Mouse (Mus musculus): ENCODE data around the gene Mapk8ip2. TPM values are rescaled to one million over a fixed set of nuclear protein-coding genes. Genes with fewer than 3 reads are reported as not detected.

The Mapk8ip2 gene
- polyA plus RNA-seq, 1 experiment from 2014 or later, result 62.8 TPM

GRCm38 (mm10) chr15:89462176-89462575 is 8.5 kb downstream of the Mapk8ip2 start:
- H3K4me1 ChIP-seq (replicated peaks; ENCODE audit: control insufficient read depth, insufficient read depth, low read length), result no peaks in the 10 kb centered on the region
- H3K27me3 ChIP-seq (ENCODE audit: control insufficient read depth, insufficient read depth, low read length), result no peaks in the 10 kb centered on the region
- DNase-seq (ENCODE audit: low spot score) (no peak), ATAC-seq (ENCODE audit: low FRiP score) (no peak)
- H3K9ac ChIP-seq, result no peak overlapping the region
- H3K4me3 ChIP-seq (replicated peaks; ENCODE audit: low read length), result no peak overlapping the region
- 81% methylated on average over 7 of the region's 7 CpGs for WGBS
- no peak overlapping the region for H3K27ac ChIP-seq
- peaks cover 73% of the 10 kb centered on the region for H3K36me3 ChIP-seq (replicated peaks; ENCODE audit: control insufficient read depth, insufficient read depth)
- no peaks in the 10 kb centered on the region for H3K9me3 ChIP-seq (ENCODE audit: control insufficient read depth, low read length)
- H3K4me2 ChIP-seq (replicated peaks), result no peak overlapping the region

GRCm38 (mm10) chr15:89463334-89464235 is 9.9 kb downstream of the Mapk8ip2 start:
- H3K36me3 ChIP-seq (replicated peaks; ENCODE audit: control insufficient read depth, insufficient read depth), result peaks cover 59% of the 10 kb centered on the region
- DNase-seq (ENCODE audit: low spot score), result no peak

GRCm38 (mm10) chr15:89465052-89465451 is 11.3 kb downstream of the Mapk8ip2 start:
- Histone ChIP-seq H3K9ac (no peak overlapping the region), H3K4me3 (replicated peaks; ENCODE audit: low read length) (no peak overlapping the region), H3K27ac (no peak overlapping the region), H3K4me2 (replicated peaks) (no peak overlapping the region), H3K36me3 (replicated peaks; ENCODE audit: control insufficient read depth, insufficient read depth) (peaks cover 46% of the 10 kb centered on the region), H3K4me1 (replicated peaks; ENCODE audit: control insufficient read depth, insufficient read depth, low read length) (no peaks in the 10 kb centered on the region), H3K27me3 (ENCODE audit: control insufficient read depth, insufficient read depth, low read length) (no peaks in the 10 kb centered on the region), H3K9me3 (ENCODE audit: control insufficient read depth, low read length) (no peaks in the 10 kb centered on the region)
- 7% methylated on average over 1 of the region's 1 CpGs for WGBS
- ATAC-seq (ENCODE audit: low FRiP score) (peak; percentile 44; the same call in 1 of the 2 replicates), DNase-seq (ENCODE audit: low spot score) (peak; percentile 42)

More at GRCm38 (mm10) chr15:89463334-89464235, 9.9 kb downstream of the Mapk8ip2 start:
- no peaks in the 10 kb centered on the region for H3K27me3 ChIP-seq (ENCODE audit: control insufficient read depth, insufficient read depth, low read length)
- H3K27ac ChIP-seq, result no peak overlapping the region
- 70% methylated on average over 5 of the region's 5 CpGs for WGBS
- no peak overlapping the region for H3K9ac ChIP-seq
- H3K4me3 ChIP-seq (replicated peaks; ENCODE audit: low read length), result no peak overlapping the region
- no peak for ATAC-seq (ENCODE audit: low FRiP score)
- H3K9me3 ChIP-seq (ENCODE audit: control insufficient read depth, low read length), result no peaks in the 10 kb centered on the region
- H3K4me2 ChIP-seq (replicated peaks), result no peak overlapping the region
- no peaks in the 10 kb centered on the region for H3K4me1 ChIP-seq (replicated peaks; ENCODE audit: control insufficient read depth, insufficient read depth, low read length)

- Histone ChIP-seq H3K9me3 (ENCODE audit: control insufficient read depth, low read length) (no peaks in the 10 kb centered on the region), H3K27me3 (ENCODE audit: control insufficient read depth, insufficient read depth, low read length) (no peaks in the 10 kb centered on the region), H3K4me3 (replicated peaks; ENCODE audit: low read length) (no peak overlapping the region), H3K9ac (no peak overlapping the region), H3K4me1 (replicated peaks; ENCODE audit: control insufficient read depth, insufficient read depth, low read length) (no peaks in the 10 kb centered on the region), H3K4me2 (replicated peaks) (no peak overlapping the region), H3K36me3 (replicated peaks; ENCODE audit: control insufficient read depth, insufficient read depth) (peaks cover 10% of the 10 kb centered on the region), H3K27ac (no peak overlapping the region)
- DNase-seq (ENCODE audit: low spot score) (peak; percentile 63), ATAC-seq (ENCODE audit: low FRiP score) (no peak)
- 34% methylated on average over 2 of the region's 2 CpGs for WGBS
These were observed 14.9 kb downstream of the Mapk8ip2 start for GRCm38 (mm10) chr15:89468577-89468976.

- 85% methylated on average over 4 of the region's 4 CpGs for WGBS
- H3K4me2 ChIP-seq (replicated peaks), result no peak overlapping the region
- H3K4me1 ChIP-seq (replicated peaks; ENCODE audit: control insufficient read depth, insufficient read depth, low read length), result peaks cover 10% of the 10 kb centered on the region
- ATAC-seq (ENCODE audit: low FRiP score), result no peak
- H3K36me3 ChIP-seq (replicated peaks; ENCODE audit: control insufficient read depth, insufficient read depth), result no peaks in the 10 kb centered on the region
- H3K27me3 ChIP-seq (ENCODE audit: control insufficient read depth, insufficient read depth, low read length), result no peaks in the 10 kb centered on the region
- no peak overlapping the region for H3K27ac ChIP-seq
- H3K9ac ChIP-seq, result no peak overlapping the region
- no peak for DNase-seq (ENCODE audit: low spot score)
- H3K9me3 ChIP-seq (ENCODE audit: control insufficient read depth, low read length), result no peaks in the 10 kb centered on the region
- H3K4me3 ChIP-seq (replicated peaks; ENCODE audit: low read length), result no peak overlapping the region
These were observed 17.8 kb downstream of the Mapk8ip2 start for GRCm38 (mm10) chr15:89471476-89471875.

- no peaks in the 10 kb centered on the region for H3K9me3 ChIP-seq (ENCODE audit: control insufficient read depth, low read length)
- H3K4me2 ChIP-seq (replicated peaks), result no peak overlapping the region
- H3K36me3 ChIP-seq (replicated peaks; ENCODE audit: control insufficient read depth, insufficient read depth), result no peaks in the 10 kb centered on the region
- no peaks in the 10 kb centered on the region for H3K27me3 ChIP-seq (ENCODE audit: control insufficient read depth, insufficient read depth, low read length)
- peaks cover 21% of the 10 kb centered on the region for H3K4me1 ChIP-seq (replicated peaks; ENCODE audit: control insufficient read depth, insufficient read depth, low read length)
- H3K27ac ChIP-seq, result no peak overlapping the region
- 87% methylated on average over 9 of the region's 9 CpGs for WGBS
- DNase-seq (ENCODE audit: low spot score) (no peak), ATAC-seq (ENCODE audit: low FRiP score) (no peak)
- H3K4me3 ChIP-seq (replicated peaks; ENCODE audit: low read length), result no peak overlapping the region
- H3K9ac ChIP-seq, result no peak overlapping the region
These were observed 19.7 kb downstream of the Mapk8ip2 start for GRCm38 (mm10) chr15:89473370-89473769.

GRCm38 (mm10) chr15:89473921-89474320 is 20.2 kb downstream of the Mapk8ip2 start:
- H3K9me3 ChIP-seq (ENCODE audit: control insufficient read depth, low read length), result no peaks in the 10 kb centered on the region

GRCm38 (mm10) chr15:89474596-89475292 is 21.0 kb downstream of the Mapk8ip2 start:
- ATAC-seq (ENCODE audit: low FRiP score), result no peak
- 91% methylated on average over 19 of the region's 19 CpGs for WGBS

More at GRCm38 (mm10) chr15:89473921-89474320, 20.2 kb downstream of the Mapk8ip2 start:
- no peaks in the 10 kb centered on the region for H3K36me3 ChIP-seq (replicated peaks; ENCODE audit: control insufficient read depth, insufficient read depth)
- no peak for DNase-seq (ENCODE audit: low spot score)
- no peak overlapping the region for H3K27ac ChIP-seq
- H3K4me3 ChIP-seq (replicated peaks; ENCODE audit: low read length), result no peak overlapping the region
- H3K4me1 ChIP-seq (replicated peaks; ENCODE audit: control insufficient read depth, insufficient read depth, low read length), result peaks cover 21% of the 10 kb centered on the region
- H3K27me3 ChIP-seq (ENCODE audit: control insufficient read depth, insufficient read depth, low read length), result no peaks in the 10 kb centered on the region
- H3K4me2 ChIP-seq (replicated peaks), result no peak overlapping the region
- 97% methylated on average over 8 of the region's 8 CpGs for WGBS
- no peak overlapping the region for H3K9ac ChIP-seq
- no peak for ATAC-seq (ENCODE audit: low FRiP score)

GRCm38 (mm10) chr15:89475293-89475600 is 21.5 kb downstream of the Mapk8ip2 start:
- Histone ChIP-seq H3K36me3 (replicated peaks; ENCODE audit: control insufficient read depth, insufficient read depth) (no peaks in the 10 kb centered on the region), H3K4me2 (replicated peaks) (peak overlapping the region; percentile 81), H3K9ac (peak overlapping the region; percentile 61), H3K4me1 (replicated peaks; ENCODE audit: control insufficient read depth, insufficient read depth, low read length) (peaks cover 21% of the 10 kb centered on the region), H3K9me3 (ENCODE audit: control insufficient read depth, low read length) (no peaks in the 10 kb centered on the region), H3K4me3 (replicated peaks; ENCODE audit: low read length) (peak overlapping the region; percentile 62), H3K27me3 (ENCODE audit: control insufficient read depth, insufficient read depth, low read length) (no peaks in the 10 kb centered on the region), H3K27ac (no peak overlapping the region)
- no peak for ATAC-seq (ENCODE audit: low FRiP score)
- 84% methylated on average over 7 of the region's 7 CpGs for WGBS
- no peak for DNase-seq (ENCODE audit: low spot score)

More at GRCm38 (mm10) chr15:89474596-89475292, 21.0 kb downstream of the Mapk8ip2 start:
- H3K9me3 ChIP-seq (ENCODE audit: control insufficient read depth, low read length), result no peaks in the 10 kb centered on the region
- H3K36me3 ChIP-seq (replicated peaks; ENCODE audit: control insufficient read depth, insufficient read depth), result no peaks in the 10 kb centered on the region
- no peak overlapping the region for H3K4me3 ChIP-seq (replicated peaks; ENCODE audit: low read length)
- H3K27ac ChIP-seq, result no peak overlapping the region
- H3K27me3 ChIP-seq (ENCODE audit: control insufficient read depth, insufficient read depth, low read length), result no peaks in the 10 kb centered on the region
- DNase-seq (ENCODE audit: low spot score), result no peak
- H3K4me1 ChIP-seq (replicated peaks; ENCODE audit: control insufficient read depth, insufficient read depth, low read length), result peaks cover 21% of the 10 kb centered on the region
- H3K4me2 ChIP-seq (replicated peaks), result peak overlapping the region; percentile 81
- H3K9ac ChIP-seq, result no peak overlapping the region

All from hindbrain, embryonic 14.5 days (tissue).